Comparison of ENCODE assay signal across 8 mouse cellular contexts in the genomic region with DNA sequence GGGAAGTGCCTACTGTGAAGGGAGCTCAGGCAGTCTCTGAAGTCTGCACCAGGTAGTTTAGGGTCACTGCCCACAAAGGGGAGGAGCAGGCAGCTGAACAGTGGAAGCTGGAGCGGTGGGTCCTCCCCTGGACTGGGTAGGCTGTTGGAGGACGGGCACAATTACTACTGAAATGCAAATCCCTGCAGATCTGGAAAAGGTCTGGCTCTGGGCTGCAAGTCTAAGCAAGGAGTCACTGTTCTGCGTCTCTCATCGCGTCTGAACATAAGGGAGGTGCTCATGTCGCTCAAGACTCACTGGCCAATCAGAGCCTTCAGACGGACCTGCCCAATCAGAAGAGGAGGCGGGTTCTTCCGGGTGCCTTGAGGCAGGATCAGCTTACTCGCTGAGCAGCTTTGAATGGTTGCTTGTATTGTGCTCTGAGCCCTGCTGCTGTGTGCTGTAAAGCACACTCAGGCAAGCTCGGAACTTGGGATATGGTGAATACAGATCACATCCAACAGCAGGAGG. TPM values are rescaled to one million over a fixed set of nuclear protein-coding genes. Genes with fewer than 3 reads are reported as not detected.
A peak's percentile ranks its signal among the peaks of the same experiment; 100 is the strongest.
DNase-seq lines count a peak whose midpoint lies in the region; ATAC-seq lines count a peak whose summit lies in the region.

No protein-coding gene starts in this region.

- peak; percentile 84 for DNase-seq in 416B (ENCODE audit: low read depth)
- peak; percentile 42 to 63 for DNase-seq in adrenal gland, postnatal 4 days (ENCODE audit: low spot score in 2 of 2)
- DNase-seq in heart, adult 9 months (ENCODE audit: low spot score in 2 of 2): peak; percentile 13 to 47
- DNase-seq in kidney, adult 9 months: peak; percentile 51
- DNase-seq in spleen, postnatal 10 days (ENCODE audit: low spot score in 2 of 2): peak; percentile 13 to 70

- H3K27ac ChIP-seq in embryonic facial prominence, embryonic 15.5 days (replicated peaks): peak overlapping the region; percentile 84
- H3K27ac ChIP-seq in limb, embryonic 13.5 days: peak overlapping the region; percentile 81
- peak overlapping the region; percentile 88 for H3K27ac ChIP-seq in midbrain, embryonic 16.5 days (ENCODE audit: low read length)

- no peaks in the 10 kb centered on the region for H3K9me3 ChIP-seq in embryonic facial prominence, embryonic 15.5 days (replicated peaks)
- peaks cover 14% of the 10 kb centered on the region; the same call in 1 of the 2 replicates for H3K9me3 ChIP-seq in limb, embryonic 13.5 days
- H3K9me3 ChIP-seq in midbrain, embryonic 16.5 days (replicated peaks; ENCODE audit: control insufficient read depth, low read length, poor library complexity, severe bottlenecking): peaks cover 4% of the 10 kb centered on the region; the same call in 1 of the 2 replicates

- H3K4me3 ChIP-seq in embryonic facial prominence, embryonic 15.5 days (replicated peaks): peak overlapping the region; percentile 51
- peak overlapping the region; percentile 51 for H3K4me3 ChIP-seq in limb, embryonic 13.5 days
- H3K4me3 ChIP-seq in midbrain, embryonic 16.5 days (ENCODE audit: low read depth, low read length): peak overlapping the region; percentile 56

- no peaks in the 10 kb centered on the region for H3K27me3 ChIP-seq in embryonic facial prominence, embryonic 15.5 days
- H3K27me3 ChIP-seq in limb, embryonic 13.5 days: no peaks in the 10 kb centered on the region
- no peaks in the 10 kb centered on the region for H3K27me3 ChIP-seq in midbrain, embryonic 16.5 days (ENCODE audit: control insufficient read depth, insufficient read depth, low read depth, low read length)

- peak; percentile 96 for ATAC-seq in embryonic facial prominence, embryonic 15.5 days (ENCODE audit: insufficient number of reproducible peaks, low FRiP score, low TSS enrichment, low read depth)
- peak; percentile 100 for ATAC-seq in limb, embryonic 13.5 days (ENCODE audit: low FRiP score, low read depth)
- ATAC-seq in midbrain, embryonic 16.5 days: peak; percentile 100

- H3K4me2 ChIP-seq in embryonic facial prominence, embryonic 15.5 days (replicated peaks): peak overlapping the region; percentile 66
- peak overlapping the region; percentile 66 for H3K4me2 ChIP-seq in limb, embryonic 13.5 days (replicated peaks)
- H3K4me2 ChIP-seq in midbrain, embryonic 16.5 days (ENCODE audit: low read length): peak overlapping the region; percentile 87

- under 1% methylated on average over 11 of the region's 11 CpGs for WGBS in embryonic facial prominence, embryonic 15.5 days
- 0% methylated on average over 11 of the region's 11 CpGs for WGBS in limb, embryonic 13.5 days
- WGBS in midbrain, embryonic 16.5 days: 1% methylated on average over 11 of the region's 11 CpGs

- 0 out of 2 replicates have a peak overlapping the region, but pooled peaks have one; percentile 2 for H3K9ac ChIP-seq in embryonic facial prominence, embryonic 15.5 days
- peak overlapping the region; percentile 67 for H3K9ac ChIP-seq in limb, embryonic 13.5 days
- H3K9ac ChIP-seq in midbrain, embryonic 16.5 days (ENCODE audit: low read depth, low read length): peak overlapping the region; percentile 77

- H3K4me1 ChIP-seq in embryonic facial prominence, embryonic 15.5 days: no peaks in the 10 kb centered on the region; the same call in 1 of the 2 replicates
- no peaks in the 10 kb centered on the region for H3K4me1 ChIP-seq in limb, embryonic 13.5 days
- H3K4me1 ChIP-seq in midbrain, embryonic 16.5 days (ENCODE audit: control insufficient read depth, insufficient read depth, low read length): peaks cover 6% of the 10 kb centered on the region

- no peaks in the 10 kb centered on the region for H3K36me3 ChIP-seq in embryonic facial prominence, embryonic 15.5 days
- H3K36me3 ChIP-seq in limb, embryonic 13.5 days: no peaks in the 10 kb centered on the region
- H3K36me3 ChIP-seq in midbrain, embryonic 16.5 days (ENCODE audit: control insufficient read depth, insufficient read depth, low read length): no peaks in the 10 kb centered on the region

RNA-seq across cellular contexts. Expression of a gene that starts 17.8 kb away (rescaled TPM):
- total RNA-seq in adrenal gland, postnatal 4 days (2021): not detected
- polyA plus RNA-seq in embryonic facial prominence, embryonic 15.5 days (2015; fragmentation: Nextera tagmentation; extraction: Ambion mirVana): 0.08 and 0.11 TPM in 2 replicates
- not detected in 2 replicates for polyA plus RNA-seq in limb, embryonic 13.5 days (2015; fragmentation: Nextera tagmentation; extraction: Ambion mirVana)
- polyA plus RNA-seq in midbrain, embryonic 16.5 days (2015; fragmentation: Nextera tagmentation; extraction: Ambion mirVana): not detected in 2 replicates

Comparison
In these comparisons a context has a peak if more than half of its experiments do, and no peak if none do; other contexts are left out.
1. Peak in every context shown above with its lines: DNase-seq, ATAC-seq, H3K4me3 ChIP-seq and H3K27ac ChIP-seq.
2. DNase-seq: peak in every context shown above with its lines; median percentile 84 in 416B; 52 in adrenal gland, postnatal 4 days; 51 in kidney, adult 9 months; 42 in spleen, postnatal 10 days; 30 in heart, adult 9 months.
3. H3K9ac ChIP-seq: peak in every context shown above with its lines; median percentile 77 in midbrain, embryonic 16.5 days; 67 in limb, embryonic 13.5 days; 2 in embryonic facial prominence, embryonic 15.5 days.